Mouse (Mus musculus) kidney, postnatal 0 days (tissue): Measurements from ENCODE around the gene Ppp3r2. TPM values are rescaled to one million over a fixed set of nuclear protein-coding genes. Genes with fewer than 3 reads are reported as not detected.

Source experiments
- ATAC-seq: fragments of 200-750 bp; cut with Nextera tagmentation; replicated peaks from 2 replicates; pipeline ENCODE4 v1.8.0; 2017; ENCODE audit warnings: low read depth, moderate number of reproducible peaks, moderate TSS enrichment, moderate library complexity; ENCODE audit not compliant: low FRiP score
- DNase-seq: peaks from one replicate; pipeline ENCODE4 v3.0.0-alpha.2; 2016; ENCODE audit warnings: low spot score
- H3K27ac ChIP-seq: fragments of 300-500 bp; sonication (generic); 2 replicates; pipeline ENCODE4 v1.5.1; 2014; ENCODE audit warnings: mild to moderate bottlenecking
- H3K27me3 ChIP-seq: fragments of 300-500 bp; sonication (generic); 2 replicates; pipeline ENCODE4 v1.6.1; 2014; ENCODE audit warnings: low read length, mixed read lengths; ENCODE audit not compliant: insufficient read depth
- H3K36me3 ChIP-seq: fragments of 300-500 bp; sonication (generic); 2 replicates; pipeline ENCODE4 v1.6.1; 2014; ENCODE audit warnings: low read length, mixed read lengths; ENCODE audit not compliant: insufficient read depth
- H3K4me1 ChIP-seq: fragments of 300-500 bp; sonication (generic); replicated peaks from 2 replicates; pipeline ENCODE4 v1.6.1; 2014; ENCODE audit warnings: antibody characterized with exemption, low read length, mixed read lengths; ENCODE audit not compliant: insufficient read depth
- H3K4me2 ChIP-seq: fragments of 300-500 bp; sonication (generic); 2 replicates; pipeline ENCODE4 v1.6.1; 2014; ENCODE audit warnings: mild to moderate bottlenecking, low read length, moderate library complexity, mixed read lengths
- H3K4me3 ChIP-seq: fragments of 300-500 bp; sonication (generic); replicated peaks from 2 replicates; pipeline ENCODE4 v1.5.1; 2014; ENCODE audit warnings: low read depth, low read length
- H3K9ac ChIP-seq: fragments of 300-500 bp; sonication (generic); 2 replicates; pipeline ENCODE4 v1.6.1; 2014; ENCODE audit warnings: low read depth, low read length
- H3K9me3 ChIP-seq: fragments of 300-500 bp; sonication (generic); replicated peaks from 2 replicates; pipeline ENCODE4 v1.6.1; 2016; ENCODE audit warnings: low read length, inconsistent platforms, mixed read lengths
- CTCF ChIP-seq: IDR thresholded peaks from 2 replicates; pipeline ENCODE4 v1.5.1; 2016; ENCODE audit warnings: antibody characterized with exemption, low read depth, mild to moderate bottlenecking, moderate library complexity
- WGBS: fragments of 180-500 bp; shearing (Covaris S2); extraction: QIAGEN DNeasy Blood & Tissue Kit; methylation state at CpG from one replicate; pipeline ENCODE4 v1.1.7; 2014; 5-methylcytosine and 5-hydroxymethylcytosine counted together
- polyA plus RNA-seq: library from polyadenylated mRNA; unstranded; fragments of >200 nt; fragmentation: Nextera tagmentation; extraction: Ambion mirVana; gene quantifications from 2 replicates; pipeline ENCODE4 v1.2.1, GENCODE M21; 2015

Gene Ppp3r2
- polyA plus RNA-seq, 1 experiment from 2014 or later = not detected

DNA sequence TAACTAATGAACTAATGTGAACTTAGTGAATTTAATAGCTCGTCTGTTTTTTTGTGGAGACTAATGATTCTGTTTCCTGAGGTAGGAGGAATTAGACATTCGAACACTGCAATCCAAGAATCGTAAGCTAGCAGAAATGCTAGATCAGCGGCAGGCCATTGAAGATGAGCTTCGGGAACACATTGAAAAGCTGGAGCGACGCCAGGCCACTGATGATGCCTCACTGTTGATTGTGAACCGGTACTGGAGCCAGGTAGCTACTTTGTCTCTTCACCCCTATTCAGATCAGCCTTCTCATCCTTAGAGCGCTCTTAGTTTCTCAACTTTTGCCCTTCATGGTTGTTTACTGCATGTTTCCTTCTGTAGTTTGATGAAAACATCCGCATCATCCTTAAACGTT is 44.0 kb downstream of the Ppp3r2 start:
- Histone ChIP-seq H3K4me1 (no peaks in the 10 kb centered on the region), H3K4me3 (no peak overlapping the region), H3K9me3 (no peaks in the 10 kb centered on the region), H3K36me3 (peaks cover 48% of the 10 kb centered on the region), H3K4me2 (no peak overlapping the region), H3K27ac (no peak overlapping the region), H3K27me3 (no peaks in the 10 kb centered on the region), H3K9ac (no peak overlapping the region)
- whole genome bisulfite sequencing = 92% methylated on average over 11 of the region's 11 CpGs
- TF ChIP-seq CTCF = no peak
- ATAC-seq (no peak), DNase-seq (no peak)

DNA sequence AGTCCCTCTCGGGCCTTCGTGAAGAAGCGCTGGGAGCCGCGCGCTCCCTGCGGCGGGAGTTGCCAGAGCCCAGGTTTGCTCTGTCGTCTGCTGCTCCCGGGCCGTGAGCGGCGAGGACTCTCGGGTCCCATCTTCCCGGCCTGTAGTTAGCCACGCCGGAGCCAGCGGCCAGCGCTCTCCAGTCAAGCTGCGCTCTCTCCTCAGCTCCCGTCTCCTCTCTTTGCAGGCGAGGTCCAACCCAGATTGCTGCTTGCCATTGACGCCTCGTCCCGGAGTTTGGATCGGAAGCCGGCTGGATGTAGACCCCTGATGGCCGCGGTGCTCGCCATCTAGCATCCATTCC is 49.7 kb downstream of the Ppp3r2 start:
- peak overlapping the region; percentile 67 for H3K4me3 ChIP-seq
- peak overlapping the region; percentile 78 for H3K4me2 ChIP-seq
- peaks cover 18% of the 10 kb centered on the region; the same call in 1 of the 2 replicates for H3K36me3 ChIP-seq
- H3K4me1 ChIP-seq = no peaks in the 10 kb centered on the region
- H3K27me3 ChIP-seq = no peaks in the 10 kb centered on the region
- WGBS = 0% methylated on average over 30 of the region's 30 CpGs
- ATAC-seq (no peak; the same call in 1 of the 2 replicates), DNase-seq (no peak)
- no peaks in the 10 kb centered on the region for H3K9me3 ChIP-seq
- no peak for TF ChIP-seq CTCF
- peak overlapping the region; percentile 92 for H3K27ac ChIP-seq
- H3K9ac ChIP-seq = peak overlapping the region; percentile 67

DNA sequence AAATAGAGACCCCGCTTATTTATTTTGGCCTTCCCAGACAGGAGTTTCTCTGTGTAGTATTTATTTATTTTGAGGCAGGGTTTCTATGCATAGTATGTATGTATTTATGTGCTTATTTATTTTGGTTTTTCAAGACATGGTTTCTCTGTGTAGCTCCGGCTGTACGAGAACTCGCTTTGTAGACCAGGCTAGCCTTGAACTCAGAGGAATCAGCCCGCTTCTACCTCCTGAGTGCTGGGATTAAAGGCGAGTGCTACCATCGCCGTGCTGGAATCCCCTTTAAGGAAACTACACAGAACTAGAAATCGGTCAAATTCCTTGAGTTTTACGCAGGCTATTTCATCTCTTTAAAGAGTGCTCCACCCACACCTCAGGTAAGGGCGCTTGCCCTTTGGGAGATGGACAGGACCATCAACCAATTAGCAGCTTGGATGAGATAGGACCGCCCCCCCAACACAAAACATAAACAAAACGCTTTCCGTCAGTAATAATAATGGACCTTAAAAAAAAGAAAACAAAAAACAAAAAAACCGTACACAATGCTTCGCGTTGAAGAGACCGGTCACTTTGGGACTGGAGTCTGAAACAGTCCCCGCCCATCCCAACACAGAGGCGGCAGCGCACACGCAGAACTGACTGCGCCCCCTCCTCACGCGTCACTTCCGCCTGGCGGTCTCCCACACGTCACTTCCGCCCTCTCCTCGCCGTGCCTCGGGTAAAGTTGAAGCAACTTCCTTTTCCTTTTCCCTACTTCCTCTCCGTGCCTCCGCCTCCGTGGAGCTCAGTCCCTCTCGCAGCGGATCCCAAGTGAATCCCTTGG is 50.3 kb downstream of the Ppp3r2 start, which contains the start of gene Rnf20:
TSS of gene Rnf20 (plus strand) at position 688 of the 820 bp plus-strand sequence.
- WGBS = 3% methylated on average over 37 of the region's 37 CpGs
- H3K27ac ChIP-seq = peak within 1 kb of the TSS; percentile 92
- H3K9me3 ChIP-seq = no peaks in the 10 kb centered on the region
- ATAC-seq (peak; percentile 97), DNase-seq (peak; percentile 99)
- peak within 1 kb of the TSS; percentile 67 for H3K9ac ChIP-seq
- H3K4me3 ChIP-seq = peak within 1 kb of the TSS; percentile 67
- no peak; the same call in 1 of the 2 replicates for TF ChIP-seq CTCF
- peaks cover 13% of the 10 kb centered on the region; the same call in 1 of the 2 replicates for H3K36me3 ChIP-seq
- H3K27me3 ChIP-seq = no peaks in the 10 kb centered on the region
- H3K4me1 ChIP-seq = no peaks in the 10 kb centered on the region
- H3K4me2 ChIP-seq = peak within 1 kb of the TSS; percentile 78

DNA sequence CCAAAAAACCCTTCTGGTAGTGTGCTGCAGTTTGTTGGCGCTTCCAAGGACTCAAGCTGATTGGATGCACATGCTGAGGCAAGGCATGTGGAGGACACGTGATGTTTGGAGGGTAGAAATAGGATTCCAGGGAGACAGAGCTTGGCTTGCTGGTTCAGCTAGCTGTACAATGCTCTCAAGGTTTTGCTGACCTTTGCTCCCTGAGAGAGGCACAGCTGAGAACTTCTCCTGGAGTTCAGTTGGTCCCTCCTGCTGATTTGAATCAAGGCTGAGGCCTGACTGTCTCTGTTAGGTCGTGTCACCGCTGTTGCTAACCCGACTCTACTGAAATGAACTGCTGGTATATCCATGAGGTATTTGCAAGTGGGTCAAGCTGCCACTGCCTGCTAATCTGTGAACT is 52.9 kb downstream of the Ppp3r2 start:
- ATAC-seq (no peak), DNase-seq (no peak)
- Histone ChIP-seq H3K27ac (no peak overlapping the region), H3K27me3 (no peaks in the 10 kb centered on the region), H3K9ac (no peak overlapping the region), H3K4me2 (no peak overlapping the region), H3K4me3 (no peak overlapping the region), H3K9me3 (no peaks in the 10 kb centered on the region), H3K36me3 (no peaks in the 10 kb centered on the region), H3K4me1 (no peaks in the 10 kb centered on the region)
- no peak for TF ChIP-seq CTCF
- 77% methylated on average over 5 of the region's 5 CpGs for WGBS

Other genes starting within 250 kb of the Ppp3r2 start
- gene Acnat1, start 208.1 kb downstream of the Ppp3r2 start, polyA plus RNA-seq = 1.0 TPM in 2 replicates
- 0.10 and 0.20 TPM in 2 replicates for gene Baat, start 175.5 kb downstream of the Ppp3r2 start, polyA plus RNA-seq
- 93.8 and 96.4 TPM in 2 replicates for gene Mrpl50, start 160.9 kb downstream of the Ppp3r2 start, polyA plus RNA-seq
- gene Zfp189, start 160.8 kb downstream of the Ppp3r2 start, polyA plus RNA-seq = 9.0 and 9.1 TPM in 2 replicates
- gene Aldob, start 132.5 kb downstream of the Ppp3r2 start, polyA plus RNA-seq = 929 and 971 TPM in 2 replicates
- gene Tmem246, start 84.1 kb downstream of the Ppp3r2 start, polyA plus RNA-seq = 29.6 and 30.1 TPM in 2 replicates
- 31.3 and 34.0 TPM in 2 replicates for gene Rnf20, start 50.0 kb downstream of the Ppp3r2 start, polyA plus RNA-seq
- gene Grin3a, start 163.7 kb upstream of the Ppp3r2 start, polyA plus RNA-seq = 0.57 and 0.67 TPM in 2 replicates